Mouse (Mus musculus) bone marrow macrophage, adult 2 months (primary cell): ENCODE measurements around the gene Sipa1l3. TPM values are rescaled to one million over a fixed set of nuclear protein-coding genes. Genes with fewer than 3 reads are reported as not detected.

Experiments used
- H3K27ac ChIP-seq: 2 replicates; pipeline ENCODE4 v1.5.1; 2012; ENCODE audit warnings: low read depth, low read length; ENCODE audit not compliant: insufficient read depth
- H3K4me1 ChIP-seq: 2 replicates; pipeline ENCODE4 v1.6.1; 2012; ENCODE audit warnings: low read length; ENCODE audit not compliant: control insufficient read depth, insufficient read depth
- H3K4me3 ChIP-seq: 2 replicates; pipeline ENCODE4 v1.5.1; 2012; ENCODE audit warnings: mild to moderate bottlenecking, low read length, moderate library complexity; ENCODE audit not compliant: insufficient read depth
- CTCF ChIP-seq: IDR thresholded peaks from 2 replicates; pipeline ENCODE4 v1.5.1; 2012; ENCODE audit warnings: low read depth, mild to moderate bottlenecking, low read length, moderate library complexity
- POLR2A ChIP-seq: IDR thresholded peaks from 2 replicates; pipeline ENCODE4 v1.6.1; 2012; ENCODE audit warnings: mild to moderate bottlenecking, low read depth, low read length, borderline replicate concordance
- polyA plus RNA-seq: library from polyadenylated mRNA; stranded (reverse); fragments of >200 nt; gene quantifications from 2 replicates; pipeline ENCODE4 v1.2.4, GENCODE M21; 2012; ENCODE audit not compliant: missing spikeins, insufficient read depth, insufficient read length

Sipa1l3 gene
- polyA plus RNA-seq, 1 experiment = 23.4 TPM

DNA sequence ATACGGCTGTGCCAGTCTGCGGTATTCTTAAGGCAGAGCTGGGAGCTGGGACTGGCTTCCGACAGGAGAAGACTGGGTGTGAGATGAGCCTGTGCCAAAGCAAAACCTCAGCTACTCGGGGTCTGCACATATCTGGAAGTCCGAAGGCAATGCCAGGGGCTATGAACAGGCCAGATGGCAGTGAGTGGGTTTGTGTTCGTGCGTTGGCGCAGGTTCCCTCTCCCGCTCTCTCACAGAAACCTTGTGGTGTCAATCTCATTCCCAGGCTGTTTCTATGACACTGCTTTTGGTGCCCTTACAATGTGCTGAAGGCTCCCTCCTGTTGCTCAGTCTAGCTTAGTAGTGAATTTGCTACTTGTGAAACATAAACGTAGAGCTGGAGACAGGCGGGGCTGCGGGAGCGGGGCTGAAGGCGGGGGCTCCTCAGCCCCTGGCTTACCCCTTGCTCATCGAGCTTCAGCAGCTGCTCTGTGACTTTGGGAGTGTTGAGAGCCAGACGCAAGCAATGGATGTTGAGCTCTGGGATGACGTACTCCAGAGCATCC, 130.8 kb downstream of the Sipa1l3 start:
- Histone ChIP-seq H3K4me3 (no peak overlapping the region), H3K27ac (no peak overlapping the region), H3K4me1 (no peaks in the 10 kb centered on the region)
- TF ChIP-seq CTCF (no peak), POLR2A (no peak)

DNA sequence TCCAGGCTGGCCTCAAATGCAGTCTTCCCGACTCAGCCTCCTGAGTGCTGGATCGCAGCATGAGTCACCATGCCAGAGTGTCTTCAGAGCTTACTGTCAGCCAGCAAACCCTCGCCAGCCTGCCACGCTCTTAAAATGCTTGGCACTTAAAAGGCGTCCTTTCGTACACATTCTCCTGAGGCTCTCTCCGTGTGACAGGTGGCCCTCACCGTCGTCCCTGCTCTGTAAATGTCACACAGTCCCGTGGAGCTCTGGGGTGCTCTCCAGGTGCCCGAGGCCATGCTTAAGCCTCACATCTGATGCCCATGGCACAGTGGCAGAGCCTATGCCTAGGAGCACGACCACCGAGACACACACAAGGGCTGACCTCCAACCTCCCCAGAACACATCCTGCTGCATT, 132.1 kb downstream of the Sipa1l3 start:
- no peak for TF ChIP-seq POLR2A
- no peak for TF ChIP-seq CTCF
- Histone ChIP-seq H3K4me3 (no peak overlapping the region), H3K4me1 (no peaks in the 10 kb centered on the region), H3K27ac (no peak overlapping the region)

DNA sequence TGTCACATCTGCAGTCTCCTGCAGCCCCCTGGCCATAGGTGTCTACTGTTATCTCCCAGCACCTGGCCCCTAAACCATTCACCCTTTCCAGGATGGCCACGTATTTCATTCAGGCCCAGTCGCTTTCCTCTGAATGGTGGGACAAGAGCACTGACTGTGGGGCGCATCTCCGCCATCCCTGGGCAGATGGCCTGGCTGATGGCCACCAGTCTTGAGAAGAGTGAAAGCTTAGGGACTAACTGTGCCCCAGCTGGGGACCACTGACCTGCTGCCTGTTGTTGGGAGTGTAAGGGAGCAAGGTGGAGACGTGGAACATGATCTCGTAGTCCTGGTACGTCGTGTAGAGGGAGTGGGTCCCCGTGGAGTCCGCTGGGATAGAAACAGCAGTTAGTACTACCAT, 132.7 kb downstream of the Sipa1l3 start:
- Histone ChIP-seq H3K4me3 (no peak overlapping the region), H3K4me1 (peaks cover 5% of the 10 kb centered on the region), H3K27ac (no peak overlapping the region)
- no peak for TF ChIP-seq POLR2A
- no peak for TF ChIP-seq CTCF

DNA sequence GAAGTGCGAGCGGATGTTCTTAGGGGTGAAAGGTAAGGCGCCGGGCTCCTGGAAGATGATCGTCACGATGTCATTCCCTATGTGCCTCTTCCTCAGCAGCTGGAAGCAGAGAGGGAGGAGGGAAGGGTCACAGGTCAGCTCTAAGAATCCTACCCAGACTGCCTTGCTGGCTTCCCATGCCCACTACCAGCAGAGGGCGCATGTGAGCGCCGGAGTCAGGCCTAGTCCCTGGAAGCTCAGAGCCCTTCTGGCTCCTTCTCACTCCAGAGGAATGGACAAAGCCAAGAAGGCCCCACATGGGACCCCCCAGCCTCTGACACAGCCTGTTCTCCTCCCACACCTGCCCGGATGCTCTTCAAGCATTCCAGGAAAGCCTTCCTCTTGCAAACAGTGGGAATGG, 135.2 kb downstream of the Sipa1l3 start:
- peaks cover 14% of the 10 kb centered on the region for H3K4me1 ChIP-seq
- no peak overlapping the region for H3K27ac ChIP-seq
- H3K4me3 ChIP-seq = no peak overlapping the region
- TF ChIP-seq CTCF = peak; percentile 96
- TF ChIP-seq POLR2A = no peak

DNA sequence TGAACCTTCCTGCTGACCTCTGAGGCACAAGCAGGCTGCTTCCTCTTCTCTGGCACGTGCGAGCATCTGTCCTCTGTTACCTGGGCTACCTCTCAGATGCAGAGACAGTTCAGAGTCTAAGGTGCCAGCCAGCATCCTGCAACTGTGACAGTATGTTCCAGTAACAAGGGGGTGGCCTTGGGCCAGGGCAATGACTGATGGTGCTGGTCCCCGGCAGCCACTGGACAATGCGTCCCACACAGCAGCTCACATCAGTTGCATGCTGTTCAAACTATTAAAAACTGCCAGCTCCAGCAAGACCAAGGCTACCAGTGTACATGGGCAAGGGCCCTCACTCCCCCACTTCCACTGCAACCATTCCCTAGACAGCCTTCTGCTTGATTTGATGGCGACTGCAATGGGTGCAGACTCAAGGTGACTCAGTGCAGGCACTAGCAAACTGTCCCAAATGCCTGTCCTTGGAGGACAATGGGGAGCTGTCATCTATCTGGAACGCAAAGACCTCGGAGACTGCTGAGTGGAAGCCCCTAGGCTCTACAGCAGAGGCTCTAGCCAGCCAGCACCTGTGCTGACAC, 136.9 kb downstream of the Sipa1l3 start:
- H3K4me1 ChIP-seq = peaks cover 14% of the 10 kb centered on the region
- no peak overlapping the region for H3K27ac ChIP-seq
- no peak for TF ChIP-seq CTCF
- TF ChIP-seq POLR2A = no peak
- H3K4me3 ChIP-seq = no peak overlapping the region

DNA sequence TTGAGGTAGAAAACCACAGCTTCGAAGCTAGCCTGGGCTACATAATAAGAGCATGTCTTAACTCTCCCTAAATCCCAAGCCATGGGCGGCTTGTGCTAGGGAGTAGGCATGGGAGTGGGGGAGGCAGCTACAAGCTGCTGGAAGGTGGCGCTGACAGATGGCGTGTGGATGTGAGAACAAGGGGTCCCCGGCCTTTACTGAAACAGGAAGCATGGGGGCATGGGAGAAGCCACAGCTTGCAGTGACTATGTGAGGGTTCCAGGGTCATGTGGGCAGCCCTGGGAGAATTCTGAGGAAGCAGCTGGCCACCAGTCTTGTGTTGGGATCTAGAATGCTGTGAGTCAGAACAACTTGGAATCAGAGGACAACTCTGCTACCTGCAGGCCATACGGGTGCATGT, 144.4 kb downstream of the Sipa1l3 start:
- no peak for TF ChIP-seq CTCF
- no peak for TF ChIP-seq POLR2A
- H3K4me3 ChIP-seq = no peak overlapping the region
- no peak overlapping the region for H3K27ac ChIP-seq
- H3K4me1 ChIP-seq = 0 out of 2 replicates have a peak, but pooled peaks cover 4% of the 10 kb centered on the region

DNA sequence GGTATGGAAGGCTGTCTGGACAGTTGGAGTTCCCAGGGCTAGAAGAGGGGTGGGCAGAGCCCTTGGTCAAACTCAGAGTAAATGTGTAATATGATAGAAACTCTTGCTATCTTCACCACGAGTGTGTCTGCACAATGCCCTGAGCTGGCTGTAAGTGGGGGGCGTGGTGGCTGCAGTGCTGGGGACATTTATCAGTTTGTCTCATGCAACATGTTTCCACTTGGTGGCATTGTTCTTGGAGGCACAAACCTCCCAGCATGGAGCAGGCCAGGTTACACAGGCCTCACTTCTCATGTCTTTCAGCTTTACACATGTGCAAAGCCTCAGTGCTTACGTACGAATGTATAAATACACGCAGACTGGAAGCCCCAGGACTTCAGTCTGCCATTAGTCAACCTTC, 146.3 kb downstream of the Sipa1l3 start:
- H3K4me1 ChIP-seq = 0 out of 2 replicates have a peak, but pooled peaks cover 4% of the 10 kb centered on the region
- TF ChIP-seq CTCF (no peak), POLR2A (no peak)
- no peak overlapping the region for H3K27ac ChIP-seq
- H3K4me3 ChIP-seq = no peak overlapping the region

DNA sequence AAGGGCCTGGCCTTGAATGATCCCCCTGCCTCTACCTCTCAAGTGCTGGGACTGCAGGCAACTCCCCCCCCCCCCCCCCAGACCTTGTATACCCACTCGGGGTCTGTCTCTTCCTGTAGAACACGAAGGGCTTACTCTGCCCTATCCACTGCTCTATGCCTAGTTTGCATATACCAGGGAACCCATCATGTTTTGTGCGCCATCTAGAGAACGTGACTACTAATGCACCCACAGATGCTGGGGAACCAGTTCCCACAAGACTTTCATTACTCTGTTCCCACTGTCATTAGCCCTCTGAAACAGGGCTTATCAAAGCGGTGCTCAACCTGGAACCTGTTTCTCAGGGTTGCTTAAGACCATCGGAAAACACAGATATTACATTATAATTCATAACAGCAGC, 148.4 kb downstream of the Sipa1l3 start:
- Histone ChIP-seq H3K27ac (no peak overlapping the region), H3K4me3 (no peak overlapping the region), H3K4me1 (peaks cover 4% of the 10 kb centered on the region; the same call in 1 of the 2 replicates)
- no peak for TF ChIP-seq POLR2A

DNA sequence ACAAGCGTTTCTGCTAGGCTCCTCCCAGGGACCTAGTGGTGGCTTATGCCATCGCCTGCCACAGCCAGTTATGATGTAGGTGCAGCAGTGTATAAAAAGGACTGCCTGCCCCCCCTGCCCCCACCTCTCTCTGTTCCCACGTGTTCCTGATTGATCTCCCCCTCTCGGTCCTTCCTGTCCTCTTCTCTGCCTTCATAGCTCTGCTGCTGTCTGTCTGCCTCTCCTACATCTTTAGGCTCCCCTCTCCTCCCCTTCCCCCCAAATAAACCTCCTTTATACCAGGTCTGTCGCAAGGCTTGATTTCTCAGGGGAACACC, 150.5 kb downstream of the Sipa1l3 start:
- H3K4me1 ChIP-seq = no peaks in the 10 kb centered on the region; the same call in 1 of the 2 replicates
- TF ChIP-seq POLR2A (no peak), CTCF (no peak)
- no peak overlapping the region for H3K4me3 ChIP-seq
- no peak overlapping the region for H3K27ac ChIP-seq

DNA sequence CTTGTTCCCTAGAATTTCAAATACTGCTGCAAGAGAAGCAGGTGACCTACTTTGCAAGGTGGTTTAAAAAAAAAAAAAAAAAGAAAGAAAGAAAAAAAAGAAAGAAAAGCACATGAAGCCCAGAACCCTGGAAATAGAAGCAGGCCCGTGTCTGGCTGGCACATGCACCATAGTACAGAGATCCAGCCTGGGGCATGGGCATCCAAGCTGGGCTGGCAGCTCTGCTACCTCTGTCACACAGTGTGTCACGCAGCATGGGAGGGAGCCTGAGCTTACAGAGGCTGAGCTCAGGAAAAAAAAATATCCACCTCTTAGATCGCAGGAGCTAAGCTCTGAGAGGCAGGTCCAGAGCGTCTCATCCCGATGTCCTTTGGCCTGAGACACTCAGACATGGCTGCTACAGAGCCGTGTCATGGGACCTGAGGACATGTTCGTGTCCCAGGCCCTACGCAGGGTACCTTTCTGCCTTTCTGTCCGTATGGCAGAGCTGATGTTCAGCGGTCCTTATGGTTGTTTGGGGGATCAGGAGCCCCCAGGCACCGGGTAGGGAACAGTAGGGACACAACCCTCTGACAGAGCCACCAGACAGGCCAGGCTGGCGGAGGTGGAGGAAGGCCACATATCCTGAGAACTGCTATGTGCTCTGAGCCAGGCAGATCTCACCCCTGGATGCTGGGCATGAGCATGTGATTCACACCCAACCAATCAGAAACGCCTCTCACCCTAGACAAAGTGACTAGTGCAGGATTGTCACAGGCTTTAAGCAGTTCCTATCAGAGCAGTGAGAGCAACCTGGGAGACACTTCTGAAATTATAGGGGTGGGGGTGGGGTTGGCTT, 151.1 kb downstream of the Sipa1l3 start:
- Histone ChIP-seq H3K4me3 (no peak overlapping the region), H3K4me1 (no peaks in the 10 kb centered on the region; the same call in 1 of the 2 replicates), H3K27ac (no peak overlapping the region)
- TF ChIP-seq POLR2A (no peak), CTCF (no peak)
